Mouse (Mus musculus) lung, postnatal 0 days (tissue): ENCODE measurements around the gene Fcgr2b. TPM values are rescaled to one million over a fixed set of nuclear protein-coding genes. Genes with fewer than 3 reads are reported as not detected.

Experiments used
- ATAC-seq: fragments of 200-750 bp; cut with Nextera tagmentation; 2 replicates; pipeline ENCODE4 v1.8.0; 2017; ENCODE audit warnings: moderate library complexity
- DNase-seq: peaks from one replicate; pipeline ENCODE4 v3.0.0-alpha.2; 2016; ENCODE audit warnings: low spot score
- H3K27ac ChIP-seq: fragments of 300-500 bp; sonication (generic); 2 replicates; pipeline ENCODE4 v1.5.1; 2014; ENCODE audit warnings: antibody characterized with exemption, mild to moderate bottlenecking, low read length, mixed read lengths
- H3K27me3 ChIP-seq: fragments of 300-500 bp; sonication (generic); replicated peaks from 2 replicates; pipeline ENCODE4 v1.6.1; 2014; ENCODE audit warnings: low read length, mixed read lengths; ENCODE audit not compliant: insufficient read depth
- H3K36me3 ChIP-seq: fragments of 300-500 bp; sonication (generic); 2 replicates; pipeline ENCODE4 v1.6.1; 2014; ENCODE audit warnings: low read length, mixed read lengths; ENCODE audit not compliant: insufficient read depth
- H3K4me1 ChIP-seq: fragments of 300-500 bp; sonication (generic); 2 replicates; pipeline ENCODE4 v1.6.1; 2014; ENCODE audit warnings: antibody characterized with exemption, low read depth, low read length, mixed read lengths; ENCODE audit not compliant: insufficient read depth
- H3K4me2 ChIP-seq: fragments of 300-500 bp; sonication (generic); replicated peaks from 2 replicates; pipeline ENCODE4 v1.6.1; 2014; ENCODE audit warnings: low read depth, mild to moderate bottlenecking, low read length, moderate library complexity, mixed read lengths
- H3K4me3 ChIP-seq: fragments of 300-500 bp; sonication (generic); 2 replicates; pipeline ENCODE4 v1.5.1; 2014; ENCODE audit warnings: low read depth, low read length
- H3K9ac ChIP-seq: fragments of 300-500 bp; sonication (generic); replicated peaks from 2 replicates; pipeline ENCODE4 v1.6.1; 2014; ENCODE audit warnings: low read depth, mild to moderate bottlenecking
- H3K9me3 ChIP-seq: fragments of 300-500 bp; sonication (generic); 2 replicates; pipeline ENCODE4 v1.6.1; 2016; ENCODE audit warnings: low read length, mixed read lengths
- CTCF ChIP-seq: IDR thresholded peaks from 2 replicates; pipeline ENCODE4 v1.5.1; 2016; ENCODE audit warnings: antibody characterized with exemption, mild to moderate bottlenecking
- EP300 ChIP-seq: IDR thresholded peaks from 2 replicates; pipeline ENCODE4 v1.6.1; 2016; ENCODE audit warnings: antibody characterized with exemption, mild to moderate bottlenecking, control low read depth
- WGBS: fragments of 180-500 bp; shearing (Covaris S2); extraction: QIAGEN DNeasy Blood & Tissue Kit; methylation state at CpG from one replicate; pipeline ENCODE4 v1.1.7; 2014; 5-methylcytosine and 5-hydroxymethylcytosine counted together
- polyA plus RNA-seq: library from polyadenylated mRNA; unstranded; fragments of >200 nt; fragmentation: Nextera tagmentation; extraction: Ambion mirVana; gene quantifications from 2 replicates; pipeline ENCODE4 v1.2.1, GENCODE M21; 2015

Fcgr2b gene
- polyA plus RNA-seq, 1 experiment from 2014 or later: 9.2 TPM

GRCm38 (mm10) chr1:170926941-170927340 is 49.4 kb downstream of the Fcgr2b start:
- WGBS: 32% methylated on average over 6 of the region's 6 CpGs

GRCm38 (mm10) chr1:170924485-170924884 is 51.9 kb downstream of the Fcgr2b start:
- ATAC-seq (no peak), DNase-seq (peak; percentile 44)
- Histone ChIP-seq H3K27me3 (no peaks in the 10 kb centered on the region), H3K27ac (no peak overlapping the region), H3K36me3 (no peaks in the 10 kb centered on the region), H3K9me3 (no peaks in the 10 kb centered on the region), H3K9ac (no peak overlapping the region), H3K4me2 (no peak overlapping the region), H3K4me1 (no peaks in the 10 kb centered on the region), H3K4me3 (no peak overlapping the region)
- WGBS: 54% methylated on average over 6 of the region's 6 CpGs
- TF ChIP-seq EP300 (no peak), CTCF (no peak)

More at GRCm38 (mm10) chr1:170926941-170927340, 49.4 kb downstream of the Fcgr2b start:
- no peaks in the 10 kb centered on the region for H3K4me1 ChIP-seq
- ATAC-seq: no peak
- no peak overlapping the region for H3K9ac ChIP-seq
- no peak overlapping the region for H3K4me2 ChIP-seq
- H3K4me3 ChIP-seq: no peak overlapping the region
- no peaks in the 10 kb centered on the region for H3K9me3 ChIP-seq
- H3K27me3 ChIP-seq: no peaks in the 10 kb centered on the region
- no peak for TF ChIP-seq CTCF
- no peak for TF ChIP-seq EP300
- H3K27ac ChIP-seq: no peak overlapping the region
- no peak for DNase-seq
- no peaks in the 10 kb centered on the region for H3K36me3 ChIP-seq

- 83% methylated on average over 8 of the region's 8 CpGs for WGBS
- Histone ChIP-seq H3K36me3 (no peaks in the 10 kb centered on the region), H3K27ac (no peak overlapping the region), H3K9me3 (no peaks in the 10 kb centered on the region), H3K4me2 (no peak overlapping the region), H3K9ac (no peak overlapping the region), H3K4me1 (no peaks in the 10 kb centered on the region), H3K27me3 (no peaks in the 10 kb centered on the region), H3K4me3 (no peak overlapping the region)
- ATAC-seq: no peak
- TF ChIP-seq EP300: no peak
- DNase-seq: no peak
Observed at GRCm38 (mm10) chr1:170919308-170919707, 57.0 kb downstream of the Fcgr2b start.

GRCm38 (mm10) chr1:170915657-170916056 is 60.7 kb downstream of the Fcgr2b start:
- Histone ChIP-seq H3K27me3 (no peaks in the 10 kb centered on the region; the same call in 1 of the 2 replicates), H3K4me2 (no peak overlapping the region), H3K4me1 (no peaks in the 10 kb centered on the region), H3K9ac (no peak overlapping the region), H3K36me3 (no peaks in the 10 kb centered on the region), H3K9me3 (no peaks in the 10 kb centered on the region), H3K27ac (no peak overlapping the region), H3K4me3 (no peak overlapping the region)
- DNase-seq: no peak
- ATAC-seq: no peak
- 41% methylated on average over 5 of the region's 5 CpGs for WGBS
- TF ChIP-seq CTCF: no peak

GRCm38 (mm10) chr1:170912891-170913615 is 63.3 kb downstream of the Fcgr2b start, which contains the start of gene Fcrlb:
Gene Fcrlb (minus strand): TSS chr1:170912941.
- no peak within 1 kb of the TSS for H3K9ac ChIP-seq
- no peaks in the 10 kb centered on the region for H3K36me3 ChIP-seq
- H3K4me1 ChIP-seq: peaks cover 4% of the 10 kb centered on the region; the same call in 1 of the 2 replicates
- H3K27ac ChIP-seq: no peak within 1 kb of the TSS
- peaks cover 8% of the 10 kb centered on the region for H3K27me3 ChIP-seq
- no peak within 1 kb of the TSS for H3K4me3 ChIP-seq
- no peak for ATAC-seq
- DNase-seq: no peak
- TF ChIP-seq EP300: no peak
- H3K4me2 ChIP-seq: no peak within 1 kb of the TSS
- H3K9me3 ChIP-seq: no peaks in the 10 kb centered on the region
- WGBS: 68% methylated on average over 5 of the region's 5 CpGs

GRCm38 (mm10) chr1:170911907-170912660 is 64.3 kb downstream of the Fcgr2b start:
- WGBS: 75% methylated on average over 11 of the region's 11 CpGs
- no peak for ATAC-seq
- peaks cover 16% of the 10 kb centered on the region for H3K27me3 ChIP-seq

More at GRCm38 (mm10) chr1:170911907-170912660, 64.3 kb downstream of the Fcgr2b start:
- Histone ChIP-seq H3K36me3 (no peaks in the 10 kb centered on the region), H3K27ac (no peak overlapping the region), H3K9ac (no peak overlapping the region), H3K4me2 (no peak overlapping the region), H3K4me1 (peaks cover 4% of the 10 kb centered on the region), H3K4me3 (no peak overlapping the region), H3K9me3 (no peaks in the 10 kb centered on the region)
- no peak for DNase-seq
- no peak for TF ChIP-seq CTCF
- TF ChIP-seq EP300: no peak

Other genes with a start within 250 kb of the Fcgr2b start
- gene Atf6, start 108.8 kb downstream of the Fcgr2b start, polyA plus RNA-seq: 10.8 and 11.0 TPM in 2 replicates
- gene Gm26620, start 91.5 kb downstream of the Fcgr2b start, polyA plus RNA-seq: 0.46 and 0.79 TPM in 2 replicates
- 22.5 and 23.2 TPM in 2 replicates for gene Dusp12, start 91.0 kb downstream of the Fcgr2b start, polyA plus RNA-seq
- 0.26 TPM in 1 of 2 replicates, not detected in the other for gene Fcrlb, start 63.6 kb downstream of the Fcgr2b start, polyA plus RNA-seq
- gene Fcrla, start 49.0 kb downstream of the Fcgr2b start, polyA plus RNA-seq: 0.67 and 0.76 TPM in 2 replicates
- gene Fcgr4, start 42.4 kb upstream of the Fcgr2b start, polyA plus RNA-seq: 3.3 and 4.0 TPM in 2 replicates
- gene Fcgr3, start 88.4 kb upstream of the Fcgr2b start, polyA plus RNA-seq: 29.3 and 37.4 TPM in 2 replicates
- 32.2 and 33.2 TPM in 2 replicates for gene Cfap126, start 137.4 kb upstream of the Fcgr2b start, polyA plus RNA-seq
- 145 and 157 TPM in 2 replicates for gene Sdhc, start 174.1 kb upstream of the Fcgr2b start, polyA plus RNA-seq
- gene Mpz, start 174.2 kb upstream of the Fcgr2b start, polyA plus RNA-seq: 0.62 and 0.73 TPM in 2 replicates
- gene Pcp4l1, start 219.7 kb upstream of the Fcgr2b start, polyA plus RNA-seq: 3.3 and 4.4 TPM in 2 replicates
- 0.07 and 0.08 TPM in 2 replicates for gene Nr1i3, start 237.4 kb upstream of the Fcgr2b start, polyA plus RNA-seq
- 14.9 and 17.1 TPM in 2 replicates for gene Tomm40l, start 246.0 kb upstream of the Fcgr2b start, polyA plus RNA-seq
- 2.3 and 5.5 TPM in 2 replicates for gene Apoa2, start 248.5 kb upstream of the Fcgr2b start, polyA plus RNA-seq